Mouse (Mus musculus): ENCODE measurements around the gene Ttl.

Ttl gene

GRCm38 (mm10) chr2:129087520-129087919 is 21.8 kb downstream of the Ttl start:
- no peak for DNase-seq

GRCm38 (mm10) chr2:129090370-129090769 is 24.6 kb downstream of the Ttl start:
- no peak for DNase-seq

- no peak for DNase-seq
Measured at GRCm38 (mm10) chr2:129092810-129093209, 27.1 kb downstream of the Ttl start.

DNA sequence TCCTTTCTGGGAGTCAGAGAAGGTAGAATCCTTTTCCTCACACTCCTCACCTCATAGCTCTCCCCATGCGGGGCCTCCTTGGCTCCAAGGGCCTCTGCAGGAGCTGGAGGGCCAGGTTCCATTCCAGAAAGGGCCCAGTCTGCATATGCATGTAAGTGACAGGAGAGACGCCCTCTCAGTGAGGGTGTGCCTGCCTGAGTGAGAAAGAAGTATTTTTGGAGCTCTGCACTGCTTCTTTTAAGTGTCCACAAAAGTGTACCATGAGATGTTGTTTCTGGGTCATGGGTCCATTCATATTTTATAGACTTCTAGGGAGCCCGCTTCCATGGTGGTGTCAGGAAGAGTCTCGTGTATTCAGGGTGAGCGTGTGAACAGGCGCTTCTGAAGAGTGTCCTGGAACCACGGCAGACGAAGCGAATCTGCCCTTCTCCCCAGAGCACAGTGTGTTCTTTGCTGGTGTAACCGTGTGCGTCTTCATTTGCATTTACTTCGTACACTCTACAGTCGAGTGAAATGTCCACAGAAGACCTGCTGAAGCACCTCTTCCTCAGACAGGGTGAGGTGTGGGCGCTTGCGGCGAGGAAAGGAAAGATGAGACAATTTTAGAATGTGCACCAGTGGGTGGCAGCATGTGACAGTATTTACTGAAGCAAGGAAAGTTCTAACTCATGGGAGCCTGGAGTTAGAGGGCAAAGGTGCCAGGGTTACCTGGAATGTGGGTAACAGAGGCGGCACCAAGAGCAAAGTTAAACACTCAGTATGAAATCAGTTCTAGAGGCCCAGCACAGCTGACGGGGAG is 28.4 kb downstream of the Ttl start:
- DNase-seq: no peak

GRCm38 (mm10) chr2:129100784-129101310 is 35.1 kb downstream of the Ttl start, which contains the start of gene Polr1b:
Gene Polr1b, plus strand, starts transcription at chr2:129100995.
- DNase-seq: peak; percentile 93 to 94

DNA sequence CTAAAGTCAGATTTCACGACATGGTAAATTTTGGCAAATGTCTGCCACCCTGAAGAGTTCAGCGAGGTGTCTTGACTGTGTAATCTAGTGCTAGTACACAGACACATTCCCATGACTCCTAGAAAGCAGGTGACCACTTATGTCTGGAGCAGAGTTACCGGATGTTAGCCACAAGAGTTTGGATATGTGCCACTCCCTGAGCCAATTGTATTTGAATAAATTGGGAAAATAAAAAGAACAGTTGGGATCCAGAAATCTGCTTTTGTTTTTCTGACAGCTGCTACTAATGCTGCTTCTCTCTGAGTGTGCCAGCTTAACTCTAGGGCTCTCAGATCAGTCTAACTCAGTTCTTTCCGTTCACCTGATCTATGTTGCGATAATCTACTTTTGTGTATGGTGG is 47.2 kb downstream of the Ttl start:
- DNase-seq: no peak

GRCm38 (mm10) chr2:129115706-129116367 is 50.1 kb downstream of the Ttl start:
- no peak for DNase-seq

- DNase-seq: no peak
Measured at GRCm38 (mm10) chr2:129116368-129116739, 50.6 kb downstream of the Ttl start.

- no peak for DNase-seq
Measured at GRCm38 (mm10) chr2:129118061-129118460, 52.3 kb downstream of the Ttl start.

GRCm38 (mm10) chr2:129121986-129122385 is 56.2 kb downstream of the Ttl start:
- DNase-seq: no peak

GRCm38 (mm10) chr2:129129412-129129929 is 63.7 kb downstream of the Ttl start, which contains the start of gene Chchd5:
Gene Chchd5, plus strand, starts transcription at chr2:129129700.
- DNase-seq: peak; percentile 93 to 98

DNA sequence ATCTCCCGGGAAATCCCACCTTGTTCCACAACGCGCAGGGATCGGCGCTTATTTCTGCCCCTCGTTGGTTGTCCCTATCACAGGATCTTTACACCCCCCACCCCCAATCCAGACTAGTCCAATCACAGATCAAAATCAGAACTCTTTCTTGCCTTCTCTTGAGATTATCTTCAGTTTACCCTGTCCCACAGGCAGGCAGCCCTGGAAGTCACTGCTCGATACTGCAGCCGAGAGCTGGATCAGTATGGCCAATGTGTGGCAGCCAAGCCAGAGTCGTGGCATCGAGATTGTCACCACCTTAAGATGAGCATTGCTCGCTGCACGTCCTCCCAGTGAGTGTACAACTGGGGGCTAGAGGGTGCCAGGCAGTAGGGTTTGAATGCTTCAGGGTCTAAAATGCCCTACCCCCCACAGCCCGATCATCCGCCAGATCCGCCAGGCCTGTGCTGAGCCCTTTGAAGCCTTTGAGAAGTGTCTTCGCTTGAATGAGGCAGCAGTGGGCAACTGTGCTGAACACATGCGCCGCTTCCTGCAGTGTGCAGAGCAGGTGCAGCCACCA is 64.3 kb downstream of the Ttl start:
- DNase-seq: peak in 1 of 2 experiments; percentile 31

DNA sequence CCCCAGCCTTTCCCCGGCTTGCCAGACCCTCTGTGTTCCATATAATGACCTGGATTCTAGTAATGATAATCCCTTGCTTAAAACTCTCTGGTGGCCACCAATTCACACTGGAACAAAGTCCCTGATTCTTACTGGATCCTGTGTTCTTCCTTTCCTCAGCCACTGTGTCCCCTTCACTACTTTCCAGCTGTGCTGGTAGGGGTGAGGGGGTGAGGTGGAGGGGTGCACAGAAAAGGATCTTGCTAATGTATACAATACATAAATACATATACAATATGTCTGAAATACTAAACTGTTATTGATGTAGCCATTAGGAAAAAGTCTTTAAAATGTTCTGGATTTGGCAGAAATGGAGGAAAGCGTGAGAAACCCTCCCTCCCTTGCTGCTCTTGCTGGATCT is 65.0 kb downstream of the Ttl start:
- DNase-seq: no peak

DNA sequence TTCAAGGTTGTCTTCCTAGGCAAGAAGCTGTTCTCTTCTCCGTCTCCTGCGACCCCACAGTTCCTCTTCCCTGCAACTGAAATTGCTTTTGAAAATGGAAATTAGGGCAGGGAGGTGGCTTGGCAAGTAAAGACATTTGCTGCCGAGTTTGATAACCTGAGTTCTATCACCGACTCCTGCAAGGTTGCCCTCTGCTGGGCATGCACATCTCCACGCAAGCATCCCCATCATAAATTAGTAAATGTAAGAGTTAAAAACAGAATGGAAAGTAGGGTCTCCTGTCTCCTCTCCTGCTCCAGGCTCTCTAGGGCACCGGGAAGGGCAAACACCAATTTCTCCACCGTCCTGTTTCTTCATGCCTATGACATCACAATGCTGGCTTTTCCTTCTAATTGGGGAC is 66.5 kb downstream of the Ttl start:
- DNase-seq: no peak

DNA sequence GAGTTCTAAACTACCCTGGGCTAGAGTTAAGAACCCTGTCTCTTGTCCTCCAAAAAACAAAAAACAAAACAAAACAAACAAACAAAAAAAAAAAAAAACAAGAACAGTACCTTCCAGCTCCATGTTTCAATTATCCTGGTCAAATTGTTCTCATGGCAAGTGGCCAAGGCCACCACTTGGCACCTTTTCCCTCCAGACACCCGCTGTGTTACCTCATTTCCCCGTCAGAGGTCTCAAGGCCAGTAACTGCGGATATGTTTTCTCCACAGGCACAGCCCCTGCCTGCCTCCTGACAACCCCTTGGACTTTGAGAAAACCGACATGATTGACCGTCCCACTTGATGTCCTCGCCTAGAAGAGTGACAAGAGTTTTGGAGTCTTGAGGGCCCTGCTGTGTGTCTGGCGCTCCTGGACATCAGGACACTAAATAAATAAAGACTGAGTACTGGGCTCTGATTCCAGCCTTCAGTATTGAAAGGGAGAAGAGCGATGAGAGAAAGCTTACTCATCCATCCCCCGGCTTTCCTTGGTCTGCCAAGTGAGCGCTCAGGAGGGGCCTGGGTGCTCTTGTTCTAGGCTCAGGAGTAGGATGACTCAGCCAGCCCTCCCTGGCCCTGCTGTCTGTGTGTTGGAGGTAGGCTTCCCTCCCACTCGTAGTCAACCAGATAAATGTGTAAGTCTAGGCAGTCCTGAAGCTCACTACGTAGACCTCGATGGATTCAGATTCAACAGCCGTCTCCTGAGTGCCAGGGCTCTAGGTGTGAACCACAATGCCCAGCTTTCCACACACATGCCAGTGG is 67.5 kb downstream of the Ttl start:
- no peak for DNase-seq

DNA sequence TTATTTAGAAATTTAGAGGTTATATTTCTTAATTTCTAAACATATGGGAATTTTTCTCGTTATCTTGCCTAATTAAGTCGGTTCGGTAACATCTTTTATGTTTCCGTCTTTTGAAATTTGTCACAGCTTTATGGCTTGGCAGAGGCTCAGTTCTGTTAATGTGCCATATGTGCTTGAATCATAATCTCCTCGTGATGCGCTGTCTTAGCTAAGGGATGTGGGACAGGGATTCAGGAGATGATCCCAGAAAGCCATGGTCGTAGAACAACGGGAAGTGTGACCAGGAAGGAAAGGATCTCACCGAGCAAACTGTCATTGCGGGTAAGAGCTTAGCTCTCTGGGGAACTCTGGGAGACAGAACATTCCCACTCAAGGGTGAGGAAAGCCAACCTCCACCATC is 74.2 kb downstream of the Ttl start:
- DNase-seq: no peak
